Mouse (Mus musculus) MEL (cell line): ENCODE results near the gene Tmem147.

Source experiments
- CTCF ChIP-seq, 3 experiments: IDR thresholded peaks in 2 of 3; conservative IDR thresholded peaks in 1 of 3; 2 replicates each; pipeline ENCODE4 v1.5.1; 2011 to 2012; ENCODE audit warnings: low read length in 3 of 3, low read depth in 2 of 3, mild to moderate bottlenecking in 2 of 3, improper control_type of control experiment in 1 of 3, inconsistent platforms in 1 of 3, mixed read lengths in 1 of 3, moderate library complexity in 1 of 3; ENCODE audit not compliant: control insufficient read depth in 1 of 3, insufficient read depth in 1 of 3, poor library complexity in 1 of 3, severe bottlenecking in 1 of 3
- MXI1 ChIP-seq: IDR thresholded peaks from 2 replicates; pipeline ENCODE4 v1.6.1; 2011; ENCODE audit warnings: mild to moderate bottlenecking, low read depth, low read length, improper control_type of control experiment
- POLR2A ChIP-seq, 2 experiments: IDR thresholded peaks; 2 replicates each; pipeline ENCODE4 v1.6.1; 2011 to 2012; ENCODE audit warnings: low read length in 2 of 2, mild to moderate bottlenecking in 2 of 2, control low read depth in 1 of 2, improper control_type of control experiment in 1 of 2, low read depth in 1 of 2, moderate library complexity in 1 of 2; ENCODE audit not compliant: control insufficient read depth in 1 of 2, insufficient read depth in 1 of 2, poor library complexity in 1 of 2
- POLR2AphosphoS5 ChIP-seq: IDR thresholded peaks from 2 replicates; pipeline ENCODE4 v1.6.1; 2012; ENCODE audit warnings: low read depth, borderline replicate concordance, mild to moderate bottlenecking, inconsistent platforms, low read length, moderate library complexity, mixed read lengths
- SMC3 ChIP-seq: IDR thresholded peaks from 2 replicates; pipeline ENCODE4 v1.6.1; 2011; ENCODE audit warnings: low read depth, low read length, improper control_type of control experiment
- ZKSCAN1 ChIP-seq: IDR thresholded peaks from 2 replicates; pipeline ENCODE4 v1.6.1; 2012; ENCODE audit warnings: low read depth, mild to moderate bottlenecking, inconsistent platforms, low read length, improper control_type of control experiment, moderate library complexity

DNA sequence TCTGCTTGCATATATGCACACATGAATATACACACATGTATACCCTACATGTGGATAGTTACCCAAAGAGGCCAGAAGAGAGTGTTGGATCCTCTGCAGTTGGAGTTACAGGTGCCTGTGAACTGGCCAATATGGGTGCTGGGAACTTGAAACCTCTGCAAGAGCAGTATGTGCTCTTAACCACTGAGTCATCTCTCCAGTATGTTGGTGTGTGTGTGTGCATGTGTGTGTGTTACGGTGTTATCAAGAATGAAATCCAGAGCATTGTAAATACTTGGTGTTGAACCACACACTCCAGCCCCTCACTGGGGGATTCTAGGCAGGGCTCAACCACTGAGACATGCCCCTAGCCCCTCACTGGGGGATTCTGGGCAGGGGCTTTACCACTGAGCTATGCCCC, 21.9 kb downstream of the Tmem147 start:
- TF ChIP-seq CTCF (IDR thresholded peaks at IDR 0.05 in 2 of 3, conservative IDR thresholded peaks at IDR 0.05 in 1 of 3; ENCODE audit: control insufficient read depth in 1 of 3, insufficient read depth in 1 of 3, low read depth in 2 of 3, low read length in 3 of 3, poor library complexity in 1 of 3, severe bottlenecking in 1 of 3): no peak
- TF ChIP-seq SMC3: no peak
- no peak for TF ChIP-seq POLR2A (IDR thresholded peaks at IDR 0.05; ENCODE audit: control insufficient read depth in 1 of 2, insufficient read depth in 1 of 2, low read depth in 1 of 2, low read length in 2 of 2, poor library complexity in 1 of 2)
- TF ChIP-seq ZKSCAN1: no peak
- TF ChIP-seq MXI1: no peak
- TF ChIP-seq POLR2AphosphoS5: no peak
